Mouse (Mus musculus): Measurements from ENCODE around the gene Olfr299. TPM values are rescaled to one million over a fixed set of nuclear protein-coding genes. Genes with fewer than 3 reads are reported as not detected.

The Olfr299 gene
- not detected for total RNA-seq (2021)
- long read RNA-seq, experiment 1: 0 reads
- long read RNA-seq, experiment 2: 0 reads

- DNase-seq: no peak
These were observed at the start of gene Olfr299 for GRCm38 (mm10) chr7:86459621-86460020. Olfr299 (plus strand) TSS chr7:86459921.

GRCm38 (mm10) chr7:86492384-86492783 is 32.7 kb downstream of the Olfr299 start, which contains the start of gene Olfr298:
Olfr298 (minus strand) TSS chr7:86492484.
- DNase-seq: no peak
- intact Hi-C loops (cut with DNase I; ENCODE audit: low total_unique reads): no loop called here

More at GRCm38 (mm10) chr7:86459621-86460020, at the start of gene Olfr299:
- intact Hi-C loops (cut with DNase I; ENCODE audit: low total_unique reads): no loop called here

Other genes with a start within 250 kb of the Olfr299 start
- gene Vmn2r76, start 213.6 kb upstream of the Olfr299 start, total RNA-seq (2021): not detected
- gene Olfr310, start 182.7 kb upstream of the Olfr299 start, total RNA-seq (2021): not detected
- not detected for gene Olfr309, start 146.2 kb upstream of the Olfr299 start, total RNA-seq (2021)
- gene Olfr308, start 134.3 kb upstream of the Olfr299 start, total RNA-seq (2021): not detected
- not detected for gene Olfr307, start 122.3 kb upstream of the Olfr299 start, total RNA-seq (2021)
- gene Olfr305, start 93.0 kb upstream of the Olfr299 start, total RNA-seq (2021): not detected
- not detected for gene Olfr304, start 73.3 kb upstream of the Olfr299 start, total RNA-seq (2021)
- not detected for gene Olfr303, start 62.1 kb upstream of the Olfr299 start, total RNA-seq (2021)
- not detected for gene Olfr301, start 56.1 kb upstream of the Olfr299 start, total RNA-seq (2021)
- not detected for gene Olfr298, start 32.6 kb downstream of the Olfr299 start, total RNA-seq (2021)
- gene Olfr297, start 60.0 kb downstream of the Olfr299 start, total RNA-seq (2021): not detected
- gene Olfr295, start 123.9 kb downstream of the Olfr299 start, total RNA-seq (2021): not detected
- not detected for gene Olfr294, start 156.7 kb downstream of the Olfr299 start, total RNA-seq (2021)
- gene Olfr293, start 189.1 kb downstream of the Olfr299 start, total RNA-seq (2021): not detected
- not detected for gene Olfr292, start 228.4 kb downstream of the Olfr299 start, total RNA-seq (2021)

Measured in gastrocnemius, postnatal 14 days (tissue).